Mouse (Mus musculus) forelimb bud, embryonic 11.5 days (tissue): ENCODE measurements around the gene Kansl1.
A peak's percentile ranks its signal among the peaks of the same experiment; 100 is the strongest.

Experiments used
- DNase-seq: peaks from one replicate; pipeline ENCODE4 v3.0.0-alpha.2; 2012; ENCODE audit warnings: low read depth, low spot score

Kansl1 gene

GRCm38 (mm10) chr11:104363823-104364600, 104.6 kb downstream of the Kansl1 start:
- DNase-seq, result no peak

- DNase-seq, result no peak
Observed at GRCm38 (mm10) chr11:104362704-104363103, 106.0 kb downstream of the Kansl1 start.

- no peak for DNase-seq
Observed at GRCm38 (mm10) chr11:104361790-104362189, 106.9 kb downstream of the Kansl1 start.

DNA sequence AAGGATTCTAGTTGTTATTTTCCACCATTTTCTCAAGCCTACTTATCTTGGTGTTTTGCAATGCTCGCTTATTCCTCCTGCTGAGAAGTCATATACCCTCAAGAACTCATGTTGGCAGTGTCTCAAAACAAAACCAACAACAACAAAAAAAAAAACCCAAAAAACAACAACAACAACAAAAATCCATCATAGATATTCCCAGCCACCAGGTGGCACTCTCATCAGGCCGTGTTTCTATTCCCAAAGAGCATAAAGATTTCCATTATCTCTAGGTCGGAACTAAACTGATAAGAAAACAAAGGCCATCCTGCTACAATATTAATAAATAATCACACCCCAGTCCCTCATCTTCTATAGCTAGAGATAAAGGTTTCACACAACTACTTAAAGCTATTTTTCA, 121.7 kb downstream of the Kansl1 start:
- DNase-seq, result no peak

DNA sequence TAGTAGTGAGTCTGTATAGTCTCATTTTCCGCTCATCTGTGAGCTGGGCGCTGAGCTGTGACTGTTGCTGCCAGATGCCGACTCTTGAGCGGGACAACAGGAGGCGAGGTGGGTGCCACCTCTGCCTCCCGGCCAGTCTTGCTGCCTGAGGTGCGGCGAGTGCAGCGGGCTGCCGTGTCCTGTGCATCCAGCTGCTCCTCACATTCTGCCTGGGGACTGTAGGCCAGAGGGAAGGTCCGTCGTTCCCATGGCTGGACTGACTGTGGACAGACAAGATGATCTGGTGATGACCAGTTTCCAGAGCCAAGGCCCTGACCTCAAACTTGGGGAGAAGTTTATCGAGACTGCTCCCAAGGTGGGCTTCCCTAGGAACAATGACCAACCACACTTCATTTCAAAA, 133.7 kb downstream of the Kansl1 start:
- DNase-seq, result no peak

DNA sequence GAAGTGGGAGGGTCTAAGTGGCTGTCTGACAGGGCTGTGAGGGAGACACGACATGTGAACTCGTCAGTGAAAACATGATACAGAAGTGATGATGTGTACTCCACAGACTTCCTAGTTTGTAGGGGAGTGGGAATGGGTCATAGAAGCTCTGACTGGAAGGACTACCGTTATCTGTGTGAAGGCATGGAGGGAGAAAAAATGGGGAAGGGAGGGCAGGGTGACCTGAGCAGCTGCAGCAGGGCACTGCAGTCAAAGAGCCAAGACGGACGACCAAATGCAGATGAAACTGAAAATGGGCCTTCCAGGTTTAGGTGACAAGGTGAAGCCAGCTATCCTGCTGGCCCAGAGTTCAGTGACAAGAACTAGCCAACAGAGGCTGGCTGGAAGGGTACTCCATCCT, 134.5 kb downstream of the Kansl1 start:
- no peak for DNase-seq

- DNase-seq, result no peak
Observed at GRCm38 (mm10) chr11:104332105-104332504, 136.6 kb downstream of the Kansl1 start.

DNA sequence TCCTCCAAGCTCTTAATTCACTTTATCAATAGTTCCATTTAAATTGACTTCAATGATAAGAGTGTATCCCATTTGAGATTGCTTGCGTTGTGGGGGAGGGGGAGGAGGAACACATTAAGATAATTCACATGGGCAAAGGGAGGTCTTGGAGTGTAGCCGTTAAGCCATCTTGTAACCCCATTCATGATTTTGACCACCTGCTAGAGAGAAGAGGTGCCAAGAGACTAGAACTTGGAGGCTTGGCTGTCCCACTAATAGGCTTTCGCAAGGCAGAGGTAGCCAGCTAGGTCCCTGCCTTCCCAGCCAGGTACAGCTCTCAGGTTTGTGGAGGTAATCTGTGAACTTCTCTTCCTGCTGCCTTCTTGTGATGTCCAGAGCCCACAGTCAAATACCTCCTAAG, 137.5 kb downstream of the Kansl1 start:
- no peak for DNase-seq

DNA sequence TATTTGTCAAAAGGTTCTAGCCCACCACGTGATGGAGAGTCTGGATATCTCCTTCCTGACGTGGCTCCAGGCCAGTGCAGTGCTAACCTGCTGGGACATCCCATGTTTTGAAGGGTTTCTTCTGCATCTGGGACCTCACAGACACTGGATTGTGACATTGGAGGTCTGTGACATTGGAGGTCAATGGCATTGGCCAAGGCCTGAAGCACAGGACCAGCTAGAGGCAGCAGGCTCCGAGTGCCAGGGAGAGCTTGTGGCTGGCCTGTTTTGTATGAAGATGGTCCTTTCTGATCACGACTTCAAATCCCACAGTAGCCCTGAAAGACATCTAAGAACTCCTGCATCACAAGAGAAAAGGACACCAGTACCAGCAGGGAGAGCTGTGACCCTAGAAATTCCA, 138.5 kb downstream of the Kansl1 start:
- DNase-seq, result no peak

GRCm38 (mm10) chr11:104329185-104329926, 139.3 kb downstream of the Kansl1 start:
- no peak for DNase-seq

- DNase-seq, result no peak
Observed at GRCm38 (mm10) chr11:104327946-104328345, 140.7 kb downstream of the Kansl1 start.

DNA sequence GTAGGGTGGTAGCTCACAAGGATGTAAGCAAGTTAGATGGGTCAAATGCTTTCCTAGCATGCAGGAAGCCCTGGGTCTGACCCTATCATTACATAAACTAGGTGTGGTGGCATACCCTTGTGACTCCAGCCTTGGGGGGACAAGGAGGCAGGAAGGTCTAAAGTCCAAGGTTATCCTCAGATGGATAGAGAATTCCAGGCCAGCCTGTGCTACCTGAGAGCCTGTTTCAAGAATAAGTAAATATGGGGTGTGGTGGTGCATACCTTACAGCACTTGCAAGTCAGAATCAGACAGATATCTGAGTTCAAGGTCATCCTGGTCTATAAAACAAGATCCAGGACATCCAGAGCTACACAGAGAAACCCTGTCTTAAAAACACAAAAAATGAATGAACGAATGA, 141.2 kb downstream of the Kansl1 start:
- DNase-seq, result no peak

DNA sequence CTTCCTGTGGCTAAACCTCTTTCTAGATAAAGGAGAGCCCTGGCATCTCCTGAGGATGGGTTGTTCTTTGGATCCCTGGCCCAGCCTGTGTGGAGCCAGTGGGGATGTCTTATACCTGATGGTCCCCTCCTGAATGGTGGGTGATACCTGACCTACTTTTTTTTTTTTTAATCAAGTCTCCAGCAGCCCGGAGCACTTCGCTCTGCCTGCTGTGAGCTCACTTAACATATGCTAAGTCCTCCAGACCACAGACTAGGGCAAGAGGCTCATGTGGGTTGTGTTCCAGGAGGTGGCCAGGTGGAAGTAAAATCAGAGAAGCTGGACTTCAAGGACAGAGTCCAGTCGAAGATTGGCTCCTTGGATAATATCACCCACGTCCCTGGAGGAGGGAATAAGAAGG, 146.5 kb downstream of the Kansl1 start:
- no peak for DNase-seq

DNA sequence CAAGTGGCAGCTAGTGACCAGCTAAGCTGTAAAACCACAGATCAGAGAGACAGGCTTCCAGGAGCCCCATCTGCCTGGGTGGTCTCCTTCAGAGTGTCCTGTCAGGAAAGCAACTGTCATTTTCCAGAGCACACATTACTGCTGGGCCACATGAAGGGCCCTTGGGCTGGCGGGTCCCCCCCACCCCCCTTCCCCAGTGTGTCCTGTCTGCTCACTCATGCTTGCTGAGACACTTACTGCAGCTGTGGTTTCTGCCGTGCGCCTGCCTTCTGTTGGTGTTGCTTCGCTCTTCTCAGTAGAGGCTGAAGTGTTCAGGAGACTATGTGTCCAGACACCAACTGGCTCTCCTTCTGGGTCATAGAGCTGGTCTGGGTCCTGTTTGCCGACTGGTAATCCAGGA, 148.2 kb downstream of the Kansl1 start:
- DNase-seq, result no peak

GRCm38 (mm10) chr11:104318940-104319781, 149.5 kb downstream of the Kansl1 start:
- peak; percentile 46 for DNase-seq

DNA sequence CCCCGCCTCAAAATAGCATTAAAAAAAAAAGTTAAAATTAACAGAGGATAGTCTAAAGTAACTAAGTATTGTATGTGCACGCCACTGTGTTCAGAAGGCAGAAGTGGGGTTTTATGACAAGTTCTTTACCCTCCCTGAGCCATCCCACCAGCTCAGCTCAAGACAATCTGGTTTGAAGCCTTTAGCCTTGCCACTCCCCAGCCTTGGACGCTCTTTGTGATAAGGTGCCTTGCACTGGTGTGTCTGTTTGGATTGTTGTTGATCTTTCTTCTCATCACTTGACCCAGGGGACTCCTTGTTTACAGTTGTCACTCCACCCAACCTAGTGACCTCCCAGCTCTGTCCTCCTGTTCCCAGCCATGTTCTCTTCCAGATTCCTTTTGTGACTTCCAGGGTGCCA, 151.0 kb downstream of the Kansl1 start:
- DNase-seq, result no peak

DNA sequence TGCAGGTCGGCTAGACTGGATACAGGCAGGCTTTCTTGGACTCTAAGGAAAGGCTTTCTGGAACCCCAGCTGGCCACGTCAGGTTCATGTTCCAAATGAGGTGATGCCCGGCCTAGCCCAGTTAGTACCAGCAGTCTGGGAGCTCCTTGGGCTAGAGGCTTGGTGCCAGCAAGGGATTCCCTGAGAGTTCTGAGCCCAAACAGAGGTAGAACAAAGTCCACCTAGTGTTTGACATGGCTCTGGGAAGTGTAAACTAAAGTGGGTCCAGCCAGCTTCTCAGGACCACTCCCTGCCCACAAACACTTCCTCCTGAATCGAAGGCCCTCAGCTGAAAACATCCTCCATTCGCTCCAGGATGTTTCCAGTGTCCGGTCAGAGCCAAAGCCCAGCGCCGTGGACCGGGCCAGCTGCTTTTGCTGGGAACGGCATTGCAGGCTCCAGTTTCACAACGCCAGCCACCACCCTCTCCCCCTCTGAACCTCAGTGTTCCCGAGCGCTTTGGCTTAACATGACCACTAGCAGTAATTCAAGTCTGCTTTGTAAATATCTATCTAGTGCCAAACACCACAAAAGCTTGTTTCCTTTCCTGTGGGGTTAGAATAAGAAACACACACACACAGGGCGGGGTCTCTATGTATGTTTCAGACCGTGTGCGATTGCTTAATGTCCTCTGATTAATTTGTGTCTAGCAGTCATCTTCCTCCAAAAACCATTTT, 151.8 kb downstream of the Kansl1 start:
- no peak for DNase-seq

GRCm38 (mm10) chr11:104315703-104316102, 153.0 kb downstream of the Kansl1 start:
- peak; percentile 90 for DNase-seq

- no peak for DNase-seq
Observed at GRCm38 (mm10) chr11:104311643-104312042, 157.0 kb downstream of the Kansl1 start.

DNA sequence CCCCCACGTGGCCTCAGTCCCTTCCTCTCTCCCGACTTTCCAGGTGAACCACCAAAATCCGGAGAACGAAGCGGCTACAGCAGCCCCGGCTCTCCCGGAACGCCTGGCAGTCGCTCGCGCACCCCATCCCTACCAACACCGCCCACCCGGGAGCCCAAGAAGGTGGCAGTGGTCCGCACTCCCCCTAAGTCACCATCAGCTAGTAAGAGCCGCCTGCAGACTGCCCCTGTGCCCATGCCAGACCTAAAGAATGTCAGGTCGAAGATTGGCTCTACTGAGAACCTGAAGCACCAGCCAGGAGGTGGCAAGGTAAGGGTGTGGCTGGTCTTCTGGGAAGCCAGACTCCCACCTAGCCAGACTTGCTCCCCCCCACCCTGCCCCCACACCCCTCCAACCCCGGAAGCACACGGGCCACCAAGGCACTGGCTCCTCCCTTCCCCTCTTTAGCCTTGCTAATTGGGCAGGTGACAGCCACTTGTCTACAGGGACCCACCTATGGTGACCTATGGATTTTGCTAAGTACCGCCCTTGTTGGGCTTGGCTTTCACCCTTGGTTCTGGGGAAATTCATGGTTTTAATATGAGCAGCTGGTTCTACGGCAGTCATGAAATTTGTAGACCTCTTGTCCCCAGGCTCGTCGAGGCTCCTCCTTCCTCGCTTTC, 158.3 kb downstream of the Kansl1 start:
- no peak for DNase-seq
